Mouse (Mus musculus) hindbrain, embryonic 13.5 days (tissue): ENCODE measurements at regions not wholly inside any gene's neighbourhood (a gene's known extent, or its start where the extent isn't known, plus 50 kb on each side); places are given as distances from the start of the nearest gene placed in this dataset.
"Not testable (repeated sequence)": the region's sequence is repeated elsewhere in the genome, so short reads cannot be mapped to it uniquely, and the experiment has no call there.

Experiments used
- ATAC-seq: fragments of 200-750 bp; cut with Nextera tagmentation; 2 replicates; pipeline ENCODE4 v1.8.0; 2017; ENCODE audit warnings: moderate TSS enrichment; ENCODE audit not compliant: low FRiP score
- H3K27ac ChIP-seq: fragments of 300-500 bp; sonication (generic); 2 replicates; pipeline ENCODE4 v1.5.1; 2015; ENCODE audit warnings: inconsistent platforms, mild to moderate bottlenecking, moderate library complexity
- H3K27me3 ChIP-seq: fragments of 300-500 bp; sonication (generic); 2 replicates; pipeline ENCODE4 v1.6.1; 2015; ENCODE audit warnings: mild to moderate bottlenecking, inconsistent platforms
- H3K36me3 ChIP-seq: fragments of 300-500 bp; sonication (generic); 2 replicates; pipeline ENCODE4 v1.6.1; 2015; ENCODE audit warnings: mild to moderate bottlenecking, inconsistent platforms
- H3K4me1 ChIP-seq: fragments of 300-500 bp; sonication (generic); replicated peaks from 2 replicates; pipeline ENCODE4 v1.6.1; 2015; ENCODE audit warnings: inconsistent platforms
- H3K4me2 ChIP-seq: fragments of 300-500 bp; sonication (generic); 2 replicates; pipeline ENCODE4 v1.6.1; 2015; ENCODE audit warnings: inconsistent platforms, mild to moderate bottlenecking, moderate library complexity
- H3K4me3 ChIP-seq: fragments of 300-500 bp; sonication (generic); 2 replicates; pipeline ENCODE4 v1.5.1; 2015; ENCODE audit warnings: mild to moderate bottlenecking, inconsistent platforms
- H3K9ac ChIP-seq: fragments of 300-500 bp; sonication (generic); 2 replicates; pipeline ENCODE4 v1.6.1; 2015; ENCODE audit warnings: mild to moderate bottlenecking, inconsistent platforms
- H3K9me3 ChIP-seq: fragments of 300-500 bp; sonication (generic); 2 replicates; pipeline ENCODE4 v1.6.1; 2016; ENCODE audit warnings: inconsistent platforms
- WGBS: fragments of 180-500 bp; shearing (Covaris S2); methylation state at CpG from one replicate; pipeline ENCODE4 v1.1.7; 2015; 5-methylcytosine and 5-hydroxymethylcytosine counted together

GRCm38 (mm10) chr10:91430281-91430680 lies 249.2 kb upstream of the Tmpo start:
- Histone ChIP-seq H3K27ac (no peak overlapping the region), H3K4me1 (peaks cover 5% of the 10 kb centered on the region; the same call in 1 of the 2 replicates), H3K36me3 (no peaks in the 10 kb centered on the region), H3K9ac (no peak overlapping the region), H3K27me3 (no peaks in the 10 kb centered on the region), H3K9me3 (no peaks in the 10 kb centered on the region), H3K4me2 (no peak overlapping the region), H3K4me3 (no peak overlapping the region)
- 57% methylated on average over 5 of the region's 5 CpGs for WGBS
- no peak for ATAC-seq

DNA sequence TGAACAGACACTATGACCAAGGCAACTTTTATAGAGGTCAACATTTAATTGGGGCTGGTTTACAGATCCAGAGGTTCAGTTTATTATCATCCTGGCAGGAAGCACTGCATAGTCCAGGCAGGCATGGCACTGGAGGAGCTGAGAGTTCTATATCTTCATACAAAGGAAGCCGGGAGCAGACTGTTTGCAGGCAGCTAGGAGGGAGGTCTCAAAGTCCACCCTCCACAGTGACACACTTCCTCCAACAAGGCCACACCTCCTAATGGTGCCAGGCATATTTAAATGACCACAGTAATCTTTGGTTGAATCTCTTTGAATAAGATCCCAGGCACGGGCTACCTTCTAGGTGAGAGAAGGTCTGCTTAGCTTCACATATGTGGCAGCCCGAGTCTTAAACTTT lies 245.5 kb upstream of the Tmpo start:
- Histone ChIP-seq H3K27me3 (no peaks in the 10 kb centered on the region), H3K9me3 (no peaks in the 10 kb centered on the region), H3K9ac (no peak overlapping the region), H3K4me1 (0 out of 2 replicates have a peak, but pooled peaks cover 5% of the 10 kb centered on the region), H3K4me2 (no peak overlapping the region), H3K36me3 (no peaks in the 10 kb centered on the region), H3K4me3 (no peak overlapping the region), H3K27ac (no peak overlapping the region)
- WGBS = 96% methylated on average over 3 of the region's 3 CpGs
- no peak for ATAC-seq

GRCm38 (mm10) chr10:91425625-91426385 lies 244.7 kb upstream of the Tmpo start:
- H3K9ac ChIP-seq, H3K4me3 ChIP-seq, H3K4me2 ChIP-seq, H3K27ac ChIP-seq, H3K9me3 ChIP-seq, H3K4me1 ChIP-seq, H3K36me3 ChIP-seq, ATAC-seq, H3K27me3 ChIP-seq: not testable (repeated sequence)
- WGBS = 60% methylated on average over 7 of the region's 7 CpGs

GRCm38 (mm10) chr10:91424786-91425185 lies 243.7 kb upstream of the Tmpo start:
- H3K27me3 ChIP-seq = no peaks in the 10 kb centered on the region
- H3K4me3 ChIP-seq = no peak overlapping the region
- H3K9ac ChIP-seq = no peak overlapping the region
- ATAC-seq = no peak
- H3K27ac ChIP-seq = no peak overlapping the region
- 0 out of 2 replicates have a peak, but pooled peaks cover 3% of the 10 kb centered on the region for H3K4me1 ChIP-seq
- H3K9me3 ChIP-seq = no peaks in the 10 kb centered on the region
- 70% methylated on average over 5 of the region's 5 CpGs for WGBS
- H3K4me2 ChIP-seq = no peak overlapping the region
- no peaks in the 10 kb centered on the region for H3K36me3 ChIP-seq

GRCm38 (mm10) chr10:91387255-91387654 lies 206.1 kb upstream of the Tmpo start:
- H3K27me3 ChIP-seq = no peaks in the 10 kb centered on the region
- H3K4me1 ChIP-seq = 0 out of 2 replicates have a peak, but pooled peaks cover 4% of the 10 kb centered on the region
- no peak for ATAC-seq
- H3K36me3 ChIP-seq = no peaks in the 10 kb centered on the region
- no peak overlapping the region for H3K9ac ChIP-seq
- H3K9me3 ChIP-seq = no peaks in the 10 kb centered on the region; the same call in 1 of the 2 replicates
- H3K4me2 ChIP-seq = no peak overlapping the region
- WGBS = 63% methylated on average over 3 of the region's 3 CpGs
- no peak overlapping the region for H3K27ac ChIP-seq
- no peak overlapping the region for H3K4me3 ChIP-seq

GRCm38 (mm10) chr10:91384372-91384771 lies 203.3 kb upstream of the Tmpo start:
- Histone ChIP-seq H3K27me3 (no peaks in the 10 kb centered on the region), H3K9me3 (no peaks in the 10 kb centered on the region; the same call in 1 of the 2 replicates), H3K4me2 (no peak overlapping the region), H3K27ac (no peak overlapping the region), H3K4me3 (no peak overlapping the region), H3K36me3 (no peaks in the 10 kb centered on the region), H3K9ac (no peak overlapping the region), H3K4me1 (0 out of 2 replicates have a peak, but pooled peaks cover 4% of the 10 kb centered on the region)
- 39% methylated on average over 2 of the region's 2 CpGs for WGBS
- ATAC-seq = peak; percentile 52; the same call in 1 of the 2 replicates

- ATAC-seq = no peak
- WGBS = 94% methylated on average over 3 of the region's 3 CpGs
- Histone ChIP-seq H3K4me2 (no peak overlapping the region), H3K9ac (no peak overlapping the region), H3K4me1 (no peaks in the 10 kb centered on the region), H3K4me3 (no peak overlapping the region), H3K27ac (no peak overlapping the region), H3K27me3 (no peaks in the 10 kb centered on the region), H3K36me3 (no peaks in the 10 kb centered on the region), H3K9me3 (no peaks in the 10 kb centered on the region)
These were observed 195.6 kb upstream of the Tmpo start for GRCm38 (mm10) chr10:91376683-91377082.

DNA sequence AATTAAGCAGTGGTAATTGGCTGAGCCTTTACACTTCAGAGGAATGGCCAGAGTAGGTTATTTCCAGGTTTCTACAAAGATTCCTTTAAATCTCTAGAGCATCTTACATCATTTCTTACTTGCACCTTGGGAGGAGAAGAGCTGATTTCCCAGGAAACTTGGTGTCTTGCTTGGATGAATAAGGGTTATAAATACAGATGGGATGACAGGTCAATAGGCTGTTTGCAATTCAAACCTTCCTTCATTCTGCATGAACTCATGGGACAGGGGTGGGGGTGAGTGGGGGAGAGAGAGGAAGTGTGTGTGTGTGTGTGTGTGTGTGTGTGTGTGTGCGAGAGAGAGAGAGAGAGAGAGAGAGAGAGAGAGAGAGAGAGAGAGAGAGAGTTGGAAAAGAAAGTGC lies 186.4 kb upstream of the Tmpo start:
- Histone ChIP-seq H3K4me3 (no peak overlapping the region), H3K4me1 (no peaks in the 10 kb centered on the region), H3K27ac (no peak overlapping the region), H3K27me3 (no peaks in the 10 kb centered on the region), H3K9ac (no peak overlapping the region), H3K9me3 (no peaks in the 10 kb centered on the region), H3K36me3 (no peaks in the 10 kb centered on the region), H3K4me2 (no peak overlapping the region)
- WGBS = 82% methylated on average over 1 of the region's 1 CpGs
- no peak for ATAC-seq

DNA sequence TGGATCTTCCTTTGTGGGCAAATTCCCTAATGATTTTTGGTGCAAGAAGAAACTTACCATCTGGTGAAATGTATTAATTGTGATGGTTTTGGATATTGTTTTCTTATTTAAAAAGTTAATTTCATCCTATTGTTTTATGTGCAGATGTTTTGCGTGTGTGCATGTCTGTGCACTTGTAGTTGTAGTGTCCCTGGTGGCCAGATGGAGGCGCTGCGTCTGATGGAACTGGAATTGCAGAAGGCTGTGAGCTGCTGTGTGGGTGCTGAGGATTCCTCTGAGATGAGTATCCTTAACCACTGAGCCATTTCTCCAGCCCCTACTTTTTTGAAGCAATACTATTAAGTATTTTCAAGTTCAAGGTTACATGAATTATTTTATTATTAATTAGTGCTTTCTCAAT lies 181.5 kb upstream of the Tmpo start:
- Histone ChIP-seq H3K4me3 (no peak overlapping the region), H3K4me2 (no peak overlapping the region), H3K4me1 (no peaks in the 10 kb centered on the region), H3K9ac (no peak overlapping the region), H3K27me3 (no peaks in the 10 kb centered on the region), H3K36me3 (no peaks in the 10 kb centered on the region), H3K27ac (no peak overlapping the region), H3K9me3 (no peaks in the 10 kb centered on the region)
- WGBS = 76% methylated on average over 3 of the region's 3 CpGs
- no peak for ATAC-seq

- 86% methylated on average over 2 of the region's 2 CpGs for WGBS
- Histone ChIP-seq H3K4me1 (no peaks in the 10 kb centered on the region), H3K27me3 (no peaks in the 10 kb centered on the region), H3K27ac (no peak overlapping the region), H3K4me3 (no peak overlapping the region), H3K9me3 (no peaks in the 10 kb centered on the region), H3K4me2 (no peak overlapping the region), H3K9ac (no peak overlapping the region), H3K36me3 (no peaks in the 10 kb centered on the region)
- no peak for ATAC-seq
These were observed 180.5 kb upstream of the Tmpo start for GRCm38 (mm10) chr10:91361621-91362020.

GRCm38 (mm10) chr10:91345465-91345864 lies 164.3 kb upstream of the Tmpo start:
- no peak overlapping the region for H3K4me3 ChIP-seq
- no peak overlapping the region for H3K4me2 ChIP-seq
- H3K4me1 ChIP-seq = peaks cover 3% of the 10 kb centered on the region; the same call in 1 of the 2 replicates
- ATAC-seq = no peak
- H3K36me3 ChIP-seq = no peaks in the 10 kb centered on the region
- no peak overlapping the region for H3K27ac ChIP-seq
- H3K9ac ChIP-seq = no peak overlapping the region
- 74% methylated on average over 5 of the region's 5 CpGs for WGBS
- H3K27me3 ChIP-seq = no peaks in the 10 kb centered on the region
- no peaks in the 10 kb centered on the region for H3K9me3 ChIP-seq

- H3K4me3 ChIP-seq = no peak overlapping the region
- H3K9me3 ChIP-seq = no peaks in the 10 kb centered on the region
- H3K4me2 ChIP-seq = no peak overlapping the region
- no peak overlapping the region for H3K27ac ChIP-seq
- no peaks in the 10 kb centered on the region for H3K27me3 ChIP-seq
- peaks cover 3% of the 10 kb centered on the region; the same call in 1 of the 2 replicates for H3K4me1 ChIP-seq
- no peak for ATAC-seq
- 82% methylated on average over 8 of the region's 8 CpGs for WGBS
- H3K36me3 ChIP-seq = no peaks in the 10 kb centered on the region
- no peak overlapping the region for H3K9ac ChIP-seq
These were observed 161.0 kb upstream of the Tmpo start for GRCm38 (mm10) chr10:91342083-91342482.

DNA sequence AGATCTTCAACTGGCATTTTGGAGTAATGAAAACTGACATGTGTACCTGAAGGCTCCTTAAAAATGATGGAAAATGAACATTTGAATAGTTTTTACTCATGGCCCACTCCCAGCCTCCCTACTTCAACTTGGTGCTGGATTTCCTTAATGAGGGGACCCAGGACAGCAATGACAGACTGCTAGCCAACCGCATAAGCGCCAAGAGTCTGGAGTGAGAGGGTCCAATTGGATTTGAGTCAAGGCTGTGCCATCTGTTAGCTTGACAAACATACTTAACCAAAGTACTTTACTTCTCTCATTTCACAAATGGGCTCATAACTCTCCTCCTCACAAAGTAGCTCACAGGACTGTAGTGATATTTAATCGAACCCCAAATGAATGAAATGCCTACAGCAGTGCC lies 158.2 kb upstream of the Tmpo start:
- no peak overlapping the region for H3K4me2 ChIP-seq
- WGBS = 92% methylated on average over 3 of the region's 3 CpGs

More for the DNA sequence above, 158.2 kb upstream of the Tmpo start:
- Histone ChIP-seq H3K9me3 (no peaks in the 10 kb centered on the region), H3K9ac (no peak overlapping the region), H3K4me1 (no peaks in the 10 kb centered on the region), H3K4me3 (no peak overlapping the region), H3K27me3 (no peaks in the 10 kb centered on the region), H3K36me3 (no peaks in the 10 kb centered on the region), H3K27ac (no peak overlapping the region)
- no peak for ATAC-seq
